9 mouse cellular contexts compared by ENCODE assay signal in genomic region chr7:145159283-145160240, GRCm38 (mm10). TPM values are rescaled to one million over a fixed set of nuclear protein-coding genes. Genes with fewer than 3 reads are reported as not detected.
DNase-seq lines count a peak whose midpoint lies in the region; ATAC-seq and TF ChIP-seq lines count a peak whose summit lies in the region.
"Had no signal": no experiment of that assay in that cellular context is flagged by ENCODE, and none has a peak within 500 bp of the region (broad histone marks: within the 10 kb centered on the region; RNA-seq: fewer than 3 reads in every experiment).

No protein-coding gene starts in this region.

- ATAC-seq in forebrain, postnatal 0 days, result peak; percentile 66
- ATAC-seq in kidney, embryonic 15.5 days (replicated peaks; ENCODE audit: low FRiP score), result peak; percentile 74
- no peak for ATAC-seq in erythroblast, adult 5-6 weeks (replicated peaks; ENCODE audit: low FRiP score, poor library complexity, severe bottlenecking)
- ATAC-seq: Patski had no signal

- H3K4me1 ChIP-seq in forebrain, postnatal 0 days (ENCODE audit: insufficient read depth), result no peaks in the 10 kb centered on the region
- H3K4me1 ChIP-seq in kidney, embryonic 15.5 days, result peaks cover 20% of the 10 kb centered on the region

- no peak overlapping the region for H3K4me3 ChIP-seq in forebrain, postnatal 0 days (ENCODE audit: low read depth, low read length)
- no peak overlapping the region for H3K4me3 ChIP-seq in kidney, embryonic 15.5 days (replicated peaks)

- TF ChIP-seq CTCF in forebrain, postnatal 0 days (IDR thresholded peaks at IDR 0.05; ENCODE audit: low read depth), result no peak

- no peak overlapping the region for H3K4me2 ChIP-seq in forebrain, postnatal 0 days (ENCODE audit: low read depth)
- H3K4me2 ChIP-seq in kidney, embryonic 15.5 days, result no peak overlapping the region

- no peaks in the 10 kb centered on the region for H3K36me3 ChIP-seq in forebrain, postnatal 0 days (ENCODE audit: insufficient read depth)
- no peaks in the 10 kb centered on the region for H3K36me3 ChIP-seq in kidney, embryonic 15.5 days

- no peak overlapping the region for H3K9ac ChIP-seq in forebrain, postnatal 0 days
- H3K9ac ChIP-seq in kidney, embryonic 15.5 days, result no peak overlapping the region; the same call in 1 of the 2 replicates

- 22% methylated on average over 13 of the region's 13 CpGs for WGBS in forebrain, postnatal 0 days
- WGBS in kidney, embryonic 15.5 days, result 20% methylated on average over 13 of the region's 13 CpGs

- H3K27me3 ChIP-seq in forebrain, postnatal 0 days (ENCODE audit: insufficient read depth, low read length), result no peaks in the 10 kb centered on the region
- H3K27me3 ChIP-seq in kidney, embryonic 15.5 days, result no peaks in the 10 kb centered on the region
- H3K27me3 ChIP-seq: Patski had no signal

- peak; percentile 37 for DNase-seq in ovary, postnatal 14 days (ENCODE audit: low spot score)
- no peak for DNase-seq in ovary, postnatal 36 days (ENCODE audit: low spot score)
- DNase-seq in forebrain, postnatal 0 days, result peak; percentile 29
- peak; percentile 80 for DNase-seq in mesoderm, embryonic 11.5 days (ENCODE audit: low read depth, low spot score)
- DNase-seq in yolk sac, embryonic 10.5 days (ENCODE audit: low spot score), result no peak
- no peak for DNase-seq in urinary bladder, adult 2 months (ENCODE audit: low spot score)

- no peaks in the 10 kb centered on the region for H3K9me3 ChIP-seq in forebrain, postnatal 0 days (ENCODE audit: low read length)
- H3K9me3 ChIP-seq in kidney, embryonic 15.5 days (replicated peaks), result no peaks in the 10 kb centered on the region

- H3K27ac ChIP-seq in forebrain, postnatal 0 days (ENCODE audit: low read depth, low read length), result no peak overlapping the region
- H3K27ac ChIP-seq in kidney, embryonic 15.5 days, result peak overlapping the region; percentile 82

RNA-seq across cellular contexts. Expression of gene 1810010D01Rik, which starts 48.4 kb away (rescaled TPM):
- total RNA-seq in forebrain, postnatal 0 days (2014; rRNA removed), result 0.31 and 1.00 TPM in 2 replicates
- polyA plus RNA-seq in forebrain, postnatal 0 days (2015; fragmentation: Nextera tagmentation; extraction: Ambion mirVana), result 0.25 TPM in 1 of 2 replicates, not detected in the other
- 0.56 TPM in 1 of 2 replicates, not detected in the other for polyA plus RNA-seq in kidney, embryonic 15.5 days (2015; fragmentation: Nextera tagmentation; extraction: Ambion mirVana)
- 3.8 and 4.4 TPM in 2 replicates for polyA plus RNA-seq in urinary bladder, adult 2 months (2012; rRNA removed)
- total RNA-seq in erythroblast, adult 5-6 weeks (2015; ENCODE audit: low replicate concordance), result not detected in 2 replicates
- total RNA-seq in erythroblast, adult 5-6 weeks (2017; ENCODE audit: low replicate concordance), result not detected in 2 replicates
- polyA plus RNA-seq: Patski had no signal

Comparison
In these comparisons a context has a peak if more than half of its experiments do, and no peak if none do; other contexts are left out.
1. DNase-seq: peak in ovary, postnatal 14 days (single experiment), forebrain, postnatal 0 days (single experiment) and mesoderm, embryonic 11.5 days (single experiment); none in ovary, postnatal 36 days (single experiment), yolk sac, embryonic 10.5 days (single experiment) and urinary bladder, adult 2 months (single experiment).